Mouse (Mus musculus) ES-Bruce4 (cell line): ENCODE results near the gene Numb.

Source experiments
- CTCF ChIP-seq: IDR thresholded peaks from one replicate; pipeline ENCODE4 v1.8.1; 2011; ENCODE audit warnings: low read depth, low read length
- EP300 ChIP-seq: IDR thresholded peaks from 2 replicates; pipeline ENCODE4 v1.6.1; 2011; ENCODE audit warnings: low read depth, low read length; ENCODE audit not compliant: insufficient read depth
- POLR2A ChIP-seq: IDR thresholded peaks from one replicate; pipeline ENCODE4 v1.8.1; 2011; ENCODE audit warnings: low read length; ENCODE audit not compliant: insufficient read depth

DNA sequence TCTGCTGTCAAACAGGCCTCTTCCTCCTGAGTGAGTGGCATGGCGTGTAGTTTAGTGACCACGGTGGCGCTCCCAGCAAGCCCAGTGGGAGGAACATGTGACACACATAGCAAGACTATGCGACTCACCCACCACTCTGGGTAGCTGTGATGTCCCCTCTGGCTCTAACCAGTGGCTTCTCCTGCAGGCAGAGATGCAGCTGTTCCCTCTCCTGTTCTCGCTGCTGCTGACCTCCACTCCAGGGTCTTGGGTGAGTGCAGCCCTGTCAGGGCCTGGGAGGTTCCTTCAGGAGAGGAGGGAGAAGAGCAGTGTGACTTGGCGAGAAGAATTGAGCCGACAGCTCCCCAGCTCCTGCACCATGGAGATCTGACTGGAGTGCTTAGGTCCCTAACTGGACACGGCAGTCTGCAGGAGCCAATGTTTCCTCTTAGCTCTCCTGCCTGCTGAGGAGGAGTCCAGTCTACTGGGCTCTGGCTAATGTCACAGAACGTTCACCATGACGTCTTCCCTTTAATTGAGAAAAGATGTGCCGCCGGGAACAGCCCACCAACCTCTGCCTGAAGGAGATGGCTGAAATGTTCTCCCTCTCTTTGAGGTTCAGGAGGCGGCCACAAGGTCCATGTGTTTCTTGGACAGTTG is 155.7 kb downstream of the Numb start:
- TF ChIP-seq CTCF (no peak), POLR2A (no peak), EP300 (no peak)
